Mouse (Mus musculus) stomach, embryonic 16.5 days (tissue): ENCODE results near the gene Lect2. TPM values are rescaled to one million over a fixed set of nuclear protein-coding genes. Genes with fewer than 3 reads are reported as not detected.

Experiments used
- ATAC-seq: fragments of 200-750 bp; cut with Nextera tagmentation; 2 replicates; pipeline ENCODE4 v1.8.0; 2017; ENCODE audit warnings: moderate number of reproducible peaks, moderate TSS enrichment; ENCODE audit not compliant: insufficient read depth, low FRiP score
- H3K27ac ChIP-seq: fragments of 300-500 bp; sonication (generic); 2 replicates; pipeline ENCODE4 v1.5.1; 2014; ENCODE audit warnings: low read length
- H3K27me3 ChIP-seq: fragments of 300-500 bp; sonication (generic); 2 replicates; pipeline ENCODE4 v1.6.1; 2014; ENCODE audit warnings: low read length, control low read depth, mixed read lengths; ENCODE audit not compliant: control insufficient read depth, insufficient read depth
- H3K36me3 ChIP-seq: fragments of 300-500 bp; sonication (generic); 2 replicates; pipeline ENCODE4 v1.6.1; 2014; ENCODE audit warnings: low read length; ENCODE audit not compliant: control insufficient read depth, insufficient read depth
- H3K4me1 ChIP-seq: fragments of 300-500 bp; sonication (generic); 2 replicates; pipeline ENCODE4 v1.6.1; 2014; ENCODE audit warnings: low read length, control low read depth, mixed read lengths; ENCODE audit not compliant: control insufficient read depth, insufficient read depth
- H3K4me2 ChIP-seq: fragments of 300-500 bp; sonication (generic); 2 replicates; pipeline ENCODE4 v1.6.1; 2014; ENCODE audit warnings: low read depth, low read length, mixed read lengths
- H3K4me3 ChIP-seq: fragments of 300-500 bp; sonication (generic); replicated peaks from 2 replicates; pipeline ENCODE4 v1.5.1; 2014; ENCODE audit warnings: mild to moderate bottlenecking, low read length
- H3K9ac ChIP-seq: fragments of 300-500 bp; sonication (generic); 2 replicates; pipeline ENCODE4 v1.6.1; 2014; ENCODE audit warnings: low read length
- H3K9me3 ChIP-seq: fragments of 300-500 bp; sonication (generic); replicated peaks from 2 replicates; pipeline ENCODE4 v1.6.1; 2016; ENCODE audit warnings: low read length, control low read depth; ENCODE audit not compliant: control insufficient read depth
- WGBS: fragments of 180-500 bp; shearing (Covaris S2); extraction: QIAGEN DNeasy Blood & Tissue Kit; methylation state at CpG from one replicate; pipeline ENCODE4 v1.1.7; 2014; 5-methylcytosine and 5-hydroxymethylcytosine counted together
- polyA plus RNA-seq: library from polyadenylated mRNA; unstranded; fragments of >200 nt; fragmentation: Nextera tagmentation; extraction: Ambion mirVana; gene quantifications from 2 replicates; pipeline ENCODE4 v1.2.1, GENCODE M21; 2015

Gene Lect2
- polyA plus RNA-seq, 1 experiment from 2014 or later, result 5.8 TPM

GRCm38 (mm10) chr13:56509796-56510195 lies 38.5 kb downstream of the Lect2 start:
- Histone ChIP-seq H3K9me3 (0 out of 2 replicates have a peak, but pooled peaks cover 3% of the 10 kb centered on the region), H3K4me1 (no peaks in the 10 kb centered on the region), H3K4me2 (no peak overlapping the region), H3K27ac (no peak overlapping the region), H3K27me3 (no peaks in the 10 kb centered on the region), H3K36me3 (no peaks in the 10 kb centered on the region), H3K9ac (no peak overlapping the region), H3K4me3 (no peak overlapping the region)
- ATAC-seq, result no peak
- 77% methylated on average over 2 of the region's 2 CpGs for WGBS

GRCm38 (mm10) chr13:56506871-56507496 lies 41.3 kb downstream of the Lect2 start:
- H3K4me3 ChIP-seq, result no peak overlapping the region
- H3K4me1 ChIP-seq, result no peaks in the 10 kb centered on the region
- H3K9ac ChIP-seq, result no peak overlapping the region
- 0 out of 2 replicates have a peak, but pooled peaks cover 3% of the 10 kb centered on the region for H3K9me3 ChIP-seq
- H3K27me3 ChIP-seq, result no peaks in the 10 kb centered on the region
- H3K4me2 ChIP-seq, result no peak overlapping the region
- no peak overlapping the region for H3K27ac ChIP-seq
- WGBS, result 63% methylated on average over 6 of the region's 6 CpGs
- no peaks in the 10 kb centered on the region for H3K36me3 ChIP-seq
- no peak for ATAC-seq

- WGBS, result 62% methylated on average over 6 of the region's 6 CpGs
- no peak for ATAC-seq
- no peak overlapping the region for H3K4me2 ChIP-seq
Measured at GRCm38 (mm10) chr13:56501866-56502420, 46.4 kb downstream of the Lect2 start.

GRCm38 (mm10) chr13:56500636-56501035 lies 47.7 kb downstream of the Lect2 start:
- no peaks in the 10 kb centered on the region for H3K9me3 ChIP-seq
- H3K4me2 ChIP-seq, result no peak overlapping the region
- H3K4me3 ChIP-seq, result no peak overlapping the region
- H3K27ac ChIP-seq, result no peak overlapping the region
- no peaks in the 10 kb centered on the region for H3K36me3 ChIP-seq
- H3K27me3 ChIP-seq, result no peaks in the 10 kb centered on the region
- no peaks in the 10 kb centered on the region for H3K4me1 ChIP-seq
- no peak overlapping the region for H3K9ac ChIP-seq
- 77% methylated on average over 8 of the region's 8 CpGs for WGBS
- no peak for ATAC-seq

More at GRCm38 (mm10) chr13:56501866-56502420, 46.4 kb downstream of the Lect2 start:
- no peaks in the 10 kb centered on the region for H3K4me1 ChIP-seq
- H3K36me3 ChIP-seq, result no peaks in the 10 kb centered on the region
- no peak overlapping the region for H3K9ac ChIP-seq
- no peaks in the 10 kb centered on the region for H3K27me3 ChIP-seq
- no peak overlapping the region for H3K4me3 ChIP-seq
- no peaks in the 10 kb centered on the region for H3K9me3 ChIP-seq
- H3K27ac ChIP-seq, result no peak overlapping the region

- no peak overlapping the region for H3K4me3 ChIP-seq
- H3K9me3 ChIP-seq, result no peaks in the 10 kb centered on the region
- H3K36me3 ChIP-seq, result no peaks in the 10 kb centered on the region
- no peaks in the 10 kb centered on the region for H3K27me3 ChIP-seq
- no peak overlapping the region for H3K9ac ChIP-seq
- no peaks in the 10 kb centered on the region for H3K4me1 ChIP-seq
- WGBS, result 62% methylated on average over 3 of the region's 3 CpGs
- H3K4me2 ChIP-seq, result no peak overlapping the region
- no peak for ATAC-seq
- H3K27ac ChIP-seq, result no peak overlapping the region
Measured at GRCm38 (mm10) chr13:56500132-56500531, 48.2 kb downstream of the Lect2 start.

GRCm38 (mm10) chr13:56494440-56494839 lies 53.9 kb downstream of the Lect2 start:
- Histone ChIP-seq H3K4me3 (no peak overlapping the region), H3K9ac (no peak overlapping the region), H3K27me3 (no peaks in the 10 kb centered on the region), H3K4me2 (no peak overlapping the region), H3K9me3 (no peaks in the 10 kb centered on the region), H3K36me3 (no peaks in the 10 kb centered on the region), H3K4me1 (no peaks in the 10 kb centered on the region), H3K27ac (no peak overlapping the region)
- 63% methylated on average over 3 of the region's 3 CpGs for WGBS
- ATAC-seq, result no peak

Other genes starting within 250 kb of the Lect2 start
- gene Gm3045, start 121.9 kb downstream of the Lect2 start, polyA plus RNA-seq, result not detected in 2 replicates
- 0.11 and 0.14 TPM in 2 replicates for gene Slc25a48, start 110.1 kb downstream of the Lect2 start, polyA plus RNA-seq
- not detected in 2 replicates for gene Il9, start 66.3 kb downstream of the Lect2 start, polyA plus RNA-seq
- gene Fbxl21, start 26.0 kb downstream of the Lect2 start, polyA plus RNA-seq, result 1.6 and 1.9 TPM in 2 replicates
- gene Tgfbi, start 61.0 kb upstream of the Lect2 start, polyA plus RNA-seq, result 180 and 191 TPM in 2 replicates
- 26.7 and 27.8 TPM in 2 replicates for gene Smad5, start 154.5 kb upstream of the Lect2 start, polyA plus RNA-seq
- 1.9 and 2.6 TPM in 2 replicates for gene Gm45623, start 205.3 kb upstream of the Lect2 start, polyA plus RNA-seq